Mouse (Mus musculus) embryonic facial prominence, embryonic 11.5 days (tissue): ENCODE results near the gene Rbfox1. TPM values are rescaled to one million over a fixed set of nuclear protein-coding genes. Genes with fewer than 3 reads are reported as not detected.
A peak's percentile ranks its signal among the peaks of the same experiment; 100 is the strongest.

Experiments used
- ATAC-seq: fragments of 200-750 bp; cut with Nextera tagmentation; replicated peaks from 2 replicates; pipeline ENCODE4 v1.8.0; 2017; ENCODE audit warnings: low read depth; ENCODE audit not compliant: insufficient number of reproducible peaks, low FRiP score, low TSS enrichment
- DNase-seq: peaks from one replicate; pipeline ENCODE4 v3.0.0-alpha.2; 2015; ENCODE audit warnings: low spot score
- H3K27ac ChIP-seq: fragments of 300-500 bp; sonication (generic); replicated peaks from 2 replicates; pipeline ENCODE4 v1.5.1; 2014; ENCODE audit warnings: mild to moderate bottlenecking, low read depth, low read length, control low read depth
- H3K27me3 ChIP-seq: fragments of 300-500 bp; sonication (generic); 2 replicates; pipeline ENCODE4 v1.6.1; 2014; ENCODE audit warnings: mild to moderate bottlenecking, low read length, moderate library complexity, mixed read lengths; ENCODE audit not compliant: control insufficient read depth, insufficient read depth
- H3K36me3 ChIP-seq: fragments of 300-500 bp; sonication (generic); replicated peaks from 2 replicates; pipeline ENCODE4 v1.6.1; 2014; ENCODE audit warnings: low read depth, mild to moderate bottlenecking, low read length, moderate library complexity, mixed read lengths; ENCODE audit not compliant: control insufficient read depth, insufficient read depth
- H3K4me1 ChIP-seq: fragments of 300-500 bp; sonication (generic); 2 replicates; pipeline ENCODE4 v1.6.1; 2014; ENCODE audit warnings: low read length, mixed read lengths; ENCODE audit not compliant: control insufficient read depth, insufficient read depth
- H3K4me2 ChIP-seq: fragments of 300-500 bp; sonication (generic); 2 replicates; pipeline ENCODE4 v1.6.1; 2014; ENCODE audit warnings: low read depth, mild to moderate bottlenecking, control low read depth, low read length, moderate library complexity
- H3K4me3 ChIP-seq: fragments of 300-500 bp; sonication (generic); 2 replicates; pipeline ENCODE4 v1.5.1; 2014; ENCODE audit warnings: low read depth, low read length, control low read depth
- H3K9ac ChIP-seq: fragments of 300-500 bp; sonication (generic); replicated peaks from 2 replicates; pipeline ENCODE4 v1.6.1; 2014; ENCODE audit warnings: mild to moderate bottlenecking, control low read depth, low read length
- H3K9me3 ChIP-seq: fragments of 300-500 bp; sonication (generic); replicated peaks from 2 replicates; pipeline ENCODE4 v1.6.1; 2016; ENCODE audit warnings: mild to moderate bottlenecking, low read length, inconsistent platforms, mixed read lengths; ENCODE audit not compliant: control insufficient read depth
- WGBS: fragments of 180-500 bp; shearing (Covaris S2); extraction: QIAGEN DNeasy Blood & Tissue Kit; methylation state at CpG from one replicate; pipeline ENCODE4 v1.1.7; 2014; 5-methylcytosine and 5-hydroxymethylcytosine counted together
- polyA plus RNA-seq: library from polyadenylated mRNA; unstranded; fragments of >200 nt; fragmentation: Nextera tagmentation; extraction: Ambion mirVana; gene quantifications from 2 replicates; pipeline ENCODE4 v1.2.1, GENCODE M21; 2014

Rbfox1 gene
- polyA plus RNA-seq, 1 experiment from 2014 or later, result 4.2 TPM

DNA sequence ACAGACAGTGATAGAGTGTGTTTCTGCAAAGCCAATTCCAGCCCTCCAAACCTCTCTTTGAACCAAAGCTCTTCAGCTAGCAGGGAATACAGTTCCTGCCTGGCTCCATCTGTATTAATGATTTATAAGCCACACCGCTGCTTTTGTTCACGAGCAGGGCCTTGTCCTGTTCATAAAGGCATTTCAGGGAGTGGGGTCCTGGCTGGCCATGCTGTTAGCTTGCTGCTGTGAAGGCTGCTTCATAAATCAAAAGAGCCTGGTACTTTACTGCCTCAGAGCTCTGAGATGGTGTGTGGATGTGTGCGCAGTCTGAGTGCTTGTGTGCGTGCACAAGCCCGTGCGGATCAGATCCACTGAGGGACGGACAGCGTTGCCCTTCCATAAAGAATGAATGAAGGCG lies 1165.8 kb downstream of the Rbfox1 start:
- WGBS, result 86% methylated on average over 9 of the region's 9 CpGs
- no peaks in the 10 kb centered on the region for H3K27me3 ChIP-seq
- DNase-seq (no peak), ATAC-seq (no peak)
- H3K4me3 ChIP-seq, result no peak overlapping the region
- no peak overlapping the region for H3K4me2 ChIP-seq
- no peaks in the 10 kb centered on the region for H3K36me3 ChIP-seq
- H3K9ac ChIP-seq, result no peak overlapping the region
- no peaks in the 10 kb centered on the region for H3K9me3 ChIP-seq
- H3K4me1 ChIP-seq, result no peaks in the 10 kb centered on the region
- H3K27ac ChIP-seq, result no peak overlapping the region

DNA sequence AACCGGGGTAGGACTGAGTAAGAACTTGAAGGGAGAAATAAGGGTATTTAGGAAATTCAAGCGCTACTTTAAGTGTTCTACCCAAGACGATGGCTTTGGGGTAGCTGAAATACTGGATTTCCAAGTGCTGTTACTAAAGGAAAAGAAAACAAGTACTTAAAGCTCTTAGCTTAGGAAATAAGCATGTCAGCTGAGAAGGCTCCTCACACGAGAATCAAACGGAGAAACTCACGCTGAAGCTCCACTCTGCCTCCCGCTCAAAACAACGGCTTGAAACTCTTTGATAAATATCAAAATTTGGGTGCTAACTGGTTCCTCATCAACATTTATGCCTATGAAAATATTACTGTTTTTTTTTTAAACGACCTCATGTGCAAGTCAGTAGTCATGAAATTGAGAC lies 1166.8 kb downstream of the Rbfox1 start:
- DNase-seq (no peak), ATAC-seq (no peak)
- Histone ChIP-seq H3K9ac (no peak overlapping the region), H3K27ac (no peak overlapping the region), H3K9me3 (no peaks in the 10 kb centered on the region), H3K4me3 (no peak overlapping the region), H3K36me3 (no peaks in the 10 kb centered on the region), H3K4me2 (no peak overlapping the region), H3K27me3 (no peaks in the 10 kb centered on the region), H3K4me1 (no peaks in the 10 kb centered on the region)
- 61% methylated on average over 9 of the region's 9 CpGs for WGBS

DNA sequence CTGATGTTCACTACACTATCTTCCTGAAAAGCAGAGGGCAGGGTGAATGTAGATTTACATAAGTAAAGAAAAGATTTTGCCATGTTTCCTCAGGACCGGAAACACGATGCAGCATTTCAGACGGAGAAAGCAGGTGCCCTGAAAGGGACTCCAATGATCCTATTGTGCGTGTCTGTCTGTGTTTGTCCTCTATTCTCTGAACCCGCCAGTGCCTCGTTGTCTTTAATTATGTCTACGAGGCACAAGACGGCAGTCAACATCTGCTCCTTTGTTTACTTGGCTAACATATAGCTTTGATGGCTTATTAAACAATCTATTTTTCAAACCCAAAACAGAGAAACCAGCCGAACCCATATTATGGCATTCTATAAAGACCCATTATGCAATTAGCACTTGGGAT lies 1167.3 kb downstream of the Rbfox1 start:
- ATAC-seq (no peak), DNase-seq (no peak)
- H3K27me3 ChIP-seq, result no peaks in the 10 kb centered on the region
- no peaks in the 10 kb centered on the region for H3K9me3 ChIP-seq
- H3K4me3 ChIP-seq, result no peak overlapping the region
- H3K9ac ChIP-seq, result no peak overlapping the region
- H3K27ac ChIP-seq, result no peak overlapping the region
- H3K4me2 ChIP-seq, result no peak overlapping the region
- WGBS, result 32% methylated on average over 9 of the region's 9 CpGs
- no peaks in the 10 kb centered on the region for H3K4me1 ChIP-seq
- H3K36me3 ChIP-seq, result no peaks in the 10 kb centered on the region

DNA sequence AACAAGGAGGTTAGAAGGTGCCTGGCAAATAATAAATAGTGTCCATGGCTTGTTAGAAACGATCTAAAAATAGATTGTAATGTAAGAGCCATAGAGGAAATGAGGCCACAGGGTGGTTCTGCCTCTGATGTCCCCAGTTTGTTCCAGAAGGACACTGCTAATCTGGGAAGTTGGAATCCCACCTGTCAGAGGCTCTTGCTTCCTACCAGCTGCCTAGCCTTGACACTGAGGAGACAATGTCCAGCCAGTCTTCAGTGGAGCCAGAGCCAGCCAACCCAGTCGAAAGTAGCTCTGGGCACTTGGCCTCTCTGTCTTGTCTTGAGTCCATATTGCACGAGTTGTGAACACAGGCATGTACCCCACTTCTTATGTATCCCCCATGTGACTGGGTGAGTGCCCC lies 1172.6 kb downstream of the Rbfox1 start:
- 85% methylated on average over 3 of the region's 3 CpGs for WGBS
- ATAC-seq (no peak), DNase-seq (no peak)
- no peak overlapping the region for H3K27ac ChIP-seq
- H3K4me2 ChIP-seq, result no peak overlapping the region
- H3K36me3 ChIP-seq, result no peaks in the 10 kb centered on the region
- H3K4me3 ChIP-seq, result no peak overlapping the region
- H3K27me3 ChIP-seq, result no peaks in the 10 kb centered on the region
- H3K4me1 ChIP-seq, result no peaks in the 10 kb centered on the region
- H3K9me3 ChIP-seq, result no peaks in the 10 kb centered on the region
- no peak overlapping the region for H3K9ac ChIP-seq

DNA sequence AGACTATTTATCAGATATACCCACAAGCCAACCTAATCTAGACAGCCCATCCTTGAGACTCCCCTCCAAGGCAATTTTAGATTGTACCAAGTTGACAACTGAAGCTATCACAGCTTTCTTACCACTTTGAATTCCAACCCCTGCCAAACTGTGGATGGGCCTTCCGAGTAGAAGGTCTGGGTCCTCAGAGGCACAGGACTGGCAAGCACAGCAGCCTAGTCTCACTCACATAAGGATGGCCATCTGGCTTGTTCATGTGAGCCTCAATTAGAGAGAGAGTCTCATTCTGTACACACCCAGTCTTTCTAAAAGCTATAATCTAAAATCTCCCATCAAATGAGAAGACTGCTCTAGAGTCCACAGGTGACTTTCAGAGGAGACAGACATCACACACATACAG lies 1173.4 kb downstream of the Rbfox1 start:
- H3K9me3 ChIP-seq, result no peaks in the 10 kb centered on the region
- WGBS, result 83% methylated on average over 1 of the region's 1 CpGs
- no peaks in the 10 kb centered on the region for H3K27me3 ChIP-seq
- no peak overlapping the region for H3K4me3 ChIP-seq
- H3K36me3 ChIP-seq, result no peaks in the 10 kb centered on the region
- H3K4me1 ChIP-seq, result no peaks in the 10 kb centered on the region
- DNase-seq (no peak), ATAC-seq (no peak)
- no peak overlapping the region for H3K4me2 ChIP-seq
- H3K9ac ChIP-seq, result no peak overlapping the region
- H3K27ac ChIP-seq, result no peak overlapping the region

DNA sequence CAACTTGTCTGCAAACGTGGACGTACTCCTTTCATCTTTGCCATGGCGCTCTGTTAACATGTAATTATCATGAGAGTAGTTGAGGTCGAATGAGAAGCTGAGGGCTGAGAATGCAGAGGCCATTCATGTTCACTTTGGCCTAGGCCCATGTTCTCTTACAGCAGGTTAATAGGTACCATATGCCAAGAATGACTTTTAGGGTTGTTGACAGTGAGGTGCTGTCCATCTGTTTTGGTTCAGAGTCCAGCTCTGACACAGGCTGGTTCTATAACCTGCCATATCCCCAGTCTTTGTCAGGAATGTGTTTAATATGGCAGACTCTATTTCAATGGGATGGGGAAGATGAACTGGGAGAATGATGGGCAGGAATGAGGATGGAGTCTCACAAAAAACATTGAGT lies 1174.4 kb downstream of the Rbfox1 start:
- ATAC-seq, result no peak
- Histone ChIP-seq H3K27ac (no peak overlapping the region), H3K4me1 (no peaks in the 10 kb centered on the region), H3K9me3 (no peaks in the 10 kb centered on the region), H3K36me3 (no peaks in the 10 kb centered on the region), H3K27me3 (no peaks in the 10 kb centered on the region), H3K4me2 (no peak overlapping the region), H3K4me3 (no peak overlapping the region), H3K9ac (no peak overlapping the region)
- DNase-seq, result no peak
- 51% methylated on average over 4 of the region's 4 CpGs for WGBS

DNA sequence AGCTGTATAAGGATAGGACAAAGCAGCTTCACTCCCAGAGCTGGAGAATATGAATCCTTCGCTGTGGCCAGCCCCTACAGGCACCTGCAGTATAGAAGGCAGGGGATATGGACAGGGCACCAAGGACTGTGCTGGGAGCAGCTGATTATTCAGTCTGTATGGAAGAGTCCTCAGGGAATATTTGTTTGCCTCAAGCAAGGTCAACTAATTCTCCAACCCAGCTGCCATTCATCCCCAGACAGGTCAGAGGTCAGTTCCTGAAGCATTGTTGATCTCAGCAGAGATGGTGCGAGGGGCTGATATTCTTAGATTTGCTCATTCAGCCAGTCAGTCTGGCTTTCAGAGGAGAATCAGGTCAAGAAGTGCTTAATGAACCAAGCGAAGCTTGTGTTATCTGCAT lies 1175.7 kb downstream of the Rbfox1 start:
- H3K4me3 ChIP-seq, result no peak overlapping the region
- no peak for DNase-seq
- H3K36me3 ChIP-seq, result no peaks in the 10 kb centered on the region
- 45% methylated on average over 3 of the region's 3 CpGs for WGBS
- H3K27ac ChIP-seq, result no peak overlapping the region
- no peak overlapping the region for H3K9ac ChIP-seq
- no peaks in the 10 kb centered on the region for H3K4me1 ChIP-seq
- no peaks in the 10 kb centered on the region for H3K9me3 ChIP-seq
- 0 out of 2 replicates have a peak, but pooled peaks have one; percentile 52 for ATAC-seq
- H3K4me2 ChIP-seq, result no peak overlapping the region
- no peaks in the 10 kb centered on the region for H3K27me3 ChIP-seq

DNA sequence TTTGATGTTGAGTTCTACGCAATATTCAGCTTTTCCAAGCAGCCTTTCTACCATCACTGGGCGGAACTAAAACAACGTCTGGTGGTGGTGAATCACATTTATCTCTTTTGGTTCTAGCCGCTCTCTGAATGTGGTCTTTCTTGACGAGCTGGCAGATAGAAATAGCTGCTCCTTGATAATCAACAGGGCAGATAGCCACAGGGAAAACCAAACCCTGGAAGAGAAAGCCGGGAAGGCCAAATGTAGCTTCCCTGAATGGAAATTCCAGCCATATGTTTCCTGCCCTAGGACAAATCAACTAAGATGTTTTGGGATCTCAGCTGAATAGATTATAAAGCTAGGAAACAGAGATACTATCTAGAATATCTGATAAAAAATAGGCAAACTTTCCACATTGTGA lies 1177.4 kb downstream of the Rbfox1 start:
- no peaks in the 10 kb centered on the region for H3K9me3 ChIP-seq
- ATAC-seq, result no peak
- DNase-seq, result no peak
- no peaks in the 10 kb centered on the region for H3K36me3 ChIP-seq
- H3K9ac ChIP-seq, result no peak overlapping the region
- no peak overlapping the region for H3K4me3 ChIP-seq
- H3K27ac ChIP-seq, result no peak overlapping the region
- no peaks in the 10 kb centered on the region for H3K4me1 ChIP-seq
- no peak overlapping the region for H3K4me2 ChIP-seq
- no peaks in the 10 kb centered on the region for H3K27me3 ChIP-seq
- 75% methylated on average over 6 of the region's 6 CpGs for WGBS
